10 mouse cellular contexts compared by ENCODE assay signal in genomic region chr7:98289585-98289984, GRCm38 (mm10). TPM values are rescaled to one million over a fixed set of nuclear protein-coding genes. Genes with fewer than 3 reads are reported as not detected.
DNase-seq lines count a peak whose midpoint lies in the region; ATAC-seq and TF ChIP-seq lines count a peak whose summit lies in the region.
"Had no signal": no experiment of that assay in that cellular context is flagged by ENCODE, and none has a peak within 500 bp of the region (broad histone marks: within the 10 kb centered on the region; RNA-seq: fewer than 3 reads in every experiment).

No protein-coding gene starts in this region.

- no peak overlapping the region for H3K9ac ChIP-seq in kidney, postnatal 0 days (ENCODE audit: low read depth, low read length)
- H3K9ac ChIP-seq in kidney, embryonic 15.5 days = no peak overlapping the region
- H3K9ac ChIP-seq in ES-Bruce4 (ENCODE audit: low read depth, poor library complexity, severe bottlenecking) = no peak overlapping the region
- H3K9ac ChIP-seq in midbrain, embryonic 16.5 days (ENCODE audit: low read depth, low read length) = no peak overlapping the region
- H3K9ac ChIP-seq: liver, embryonic 15.5 days; neural tube, embryonic 13.5 days had no signal

- H3K4me1 ChIP-seq in kidney, postnatal 0 days (replicated peaks; ENCODE audit: insufficient read depth, low read length) = no peaks in the 10 kb centered on the region
- H3K4me1 ChIP-seq in kidney, embryonic 15.5 days = no peaks in the 10 kb centered on the region
- no peaks in the 10 kb centered on the region for H3K4me1 ChIP-seq in ES-Bruce4 (ENCODE audit: control insufficient read depth, insufficient read depth, low read length)
- no peaks in the 10 kb centered on the region for H3K4me1 ChIP-seq in midbrain, embryonic 16.5 days (ENCODE audit: control insufficient read depth, insufficient read depth, low read length)
- H3K4me1 ChIP-seq: liver, embryonic 15.5 days; neural tube, embryonic 13.5 days had no signal

- peak; percentile 54; the same call in 1 of the 2 replicates for TF ChIP-seq CTCF in kidney, postnatal 0 days (IDR thresholded peaks at IDR 0.05; ENCODE audit: low read depth)
- peak; percentile 11 for TF ChIP-seq CTCF in ES-Bruce4 (IDR thresholded peaks at IDR 0.05; ENCODE audit: low read depth, low read length)

- TF ChIP-seq POLR2A in ES-Bruce4 (IDR thresholded peaks at IDR 0.05; ENCODE audit: insufficient read depth, low read length) = no peak

- H3K4me3 ChIP-seq in kidney, postnatal 0 days (replicated peaks; ENCODE audit: low read depth, low read length) = no peak overlapping the region
- H3K4me3 ChIP-seq in kidney, embryonic 15.5 days (replicated peaks) = no peak overlapping the region
- H3K4me3 ChIP-seq in ES-Bruce4 (ENCODE audit: low read depth, low read length) = no peak overlapping the region
- H3K4me3 ChIP-seq in midbrain, embryonic 16.5 days (ENCODE audit: low read depth, low read length) = no peak overlapping the region
- H3K4me3 ChIP-seq: liver, embryonic 15.5 days; neural tube, embryonic 13.5 days had no signal

- H3K9me3 ChIP-seq in kidney, postnatal 0 days (replicated peaks; ENCODE audit: low read length) = no peaks in the 10 kb centered on the region
- H3K9me3 ChIP-seq in kidney, embryonic 15.5 days (replicated peaks) = no peaks in the 10 kb centered on the region
- no peaks in the 10 kb centered on the region for H3K9me3 ChIP-seq in ES-Bruce4 (replicated peaks; ENCODE audit: control insufficient read depth, insufficient read depth, low read length, poor library complexity, severe bottlenecking)
- no peaks in the 10 kb centered on the region for H3K9me3 ChIP-seq in midbrain, embryonic 16.5 days (replicated peaks; ENCODE audit: control insufficient read depth, low read length, poor library complexity, severe bottlenecking)
- H3K9me3 ChIP-seq: liver, embryonic 15.5 days; neural tube, embryonic 13.5 days had no signal

- WGBS in kidney, postnatal 0 days = 47% methylated on average over 3 of the region's 3 CpGs
- WGBS in kidney, embryonic 15.5 days = 49% methylated on average over 3 of the region's 3 CpGs
- WGBS in midbrain, embryonic 16.5 days = 40% methylated on average over 3 of the region's 3 CpGs

- no peak for ATAC-seq in kidney, postnatal 0 days (replicated peaks; ENCODE audit: low FRiP score, low read depth)
- no peak for ATAC-seq in kidney, embryonic 15.5 days (replicated peaks; ENCODE audit: low FRiP score)
- 0 out of 2 replicates have a peak, but pooled peaks have one; percentile 50 for ATAC-seq in common myeloid progenitor, adult 5-6 weeks (replicated peaks; ENCODE audit: low read depth, poor library complexity, severe bottlenecking)
- 0 out of 2 replicates have a peak, but pooled peaks have one; percentile 35 for ATAC-seq in monocyte, adult 5-6 weeks (replicated peaks; ENCODE audit: insufficient number of reproducible peaks, low FRiP score, low TSS enrichment, poor library complexity, severe bottlenecking)
- ATAC-seq in midbrain, embryonic 16.5 days = no peak
- no peak for ATAC-seq in activated CD4-positive, CD25-positive, alpha-beta regulatory T cell, adult 4 months

- no peaks in the 10 kb centered on the region for H3K27me3 ChIP-seq in kidney, postnatal 0 days (ENCODE audit: insufficient read depth, low read length)
- H3K27me3 ChIP-seq in kidney, embryonic 15.5 days = no peaks in the 10 kb centered on the region
- no peaks in the 10 kb centered on the region for H3K27me3 ChIP-seq in ES-Bruce4 (ENCODE audit: control insufficient read depth, insufficient read depth, low read length, poor library complexity, severe bottlenecking)
- H3K27me3 ChIP-seq in midbrain, embryonic 16.5 days (ENCODE audit: control insufficient read depth, insufficient read depth, low read depth, low read length) = no peaks in the 10 kb centered on the region
- H3K27me3 ChIP-seq: liver, embryonic 15.5 days; neural tube, embryonic 13.5 days had no signal

- no peak for TF ChIP-seq EP300 in ES-Bruce4 (IDR thresholded peaks at IDR 0.05; ENCODE audit: insufficient read depth, low read depth, low read length)

- DNase-seq in kidney, postnatal 0 days (ENCODE audit: low spot score) = no peak
- DNase-seq in heart, adult 9 months (ENCODE audit: low spot score in 2 of 2) = no peak

- H3K27ac ChIP-seq in kidney, postnatal 0 days = no peak overlapping the region
- no peak overlapping the region for H3K27ac ChIP-seq in kidney, embryonic 15.5 days
- no peak overlapping the region for H3K27ac ChIP-seq in ES-Bruce4 (ENCODE audit: insufficient read depth, low read length)
- no peak overlapping the region for H3K27ac ChIP-seq in midbrain, embryonic 16.5 days (ENCODE audit: low read length)
- H3K27ac ChIP-seq: liver, embryonic 15.5 days; neural tube, embryonic 13.5 days had no signal

- no peak overlapping the region for H3K4me2 ChIP-seq in kidney, postnatal 0 days (ENCODE audit: low read length)
- no peak overlapping the region for H3K4me2 ChIP-seq in kidney, embryonic 15.5 days
- H3K4me2 ChIP-seq in midbrain, embryonic 16.5 days (ENCODE audit: low read length) = no peak overlapping the region
- H3K4me2 ChIP-seq: liver, embryonic 15.5 days; neural tube, embryonic 13.5 days had no signal

- H3K36me3 ChIP-seq in kidney, postnatal 0 days (ENCODE audit: insufficient read depth, low read length) = no peaks in the 10 kb centered on the region
- no peaks in the 10 kb centered on the region for H3K36me3 ChIP-seq in kidney, embryonic 15.5 days
- H3K36me3 ChIP-seq in ES-Bruce4 (ENCODE audit: control insufficient read depth, insufficient read depth, low read length, poor library complexity, severe bottlenecking) = no peaks in the 10 kb centered on the region
- no peaks in the 10 kb centered on the region for H3K36me3 ChIP-seq in midbrain, embryonic 16.5 days (ENCODE audit: control insufficient read depth, insufficient read depth, low read length)
- H3K36me3 ChIP-seq: liver, embryonic 15.5 days; neural tube, embryonic 13.5 days had no signal

RNA-seq across cellular contexts. Expression of gene Acer3, which starts 31.4 kb away (rescaled TPM):
- polyA plus RNA-seq in kidney, postnatal 0 days (2015; fragmentation: Nextera tagmentation; extraction: Ambion mirVana) = 22.1 and 25.1 TPM in 2 replicates
- polyA plus RNA-seq in kidney, embryonic 15.5 days (2015; fragmentation: Nextera tagmentation; extraction: Ambion mirVana) = 24.0 and 29.6 TPM in 2 replicates
- 18.4 and 19.2 TPM in 2 replicates for polyA plus RNA-seq in ES-Bruce4 (2011; ENCODE audit: insufficient read depth, insufficient read length, low read depth, missing spikeins)
- 24.0 and 25.4 TPM in 2 replicates for total RNA-seq in common myeloid progenitor, adult 5-6 weeks (2017)
- total RNA-seq in monocyte, adult 5-6 weeks (2017) = 111 to 164 TPM (median 121 TPM) in 3 replicates
- polyA plus RNA-seq in midbrain, embryonic 16.5 days (2015; fragmentation: Nextera tagmentation; extraction: Ambion mirVana) = 20.6 and 22.5 TPM in 2 replicates
- polyA plus RNA-seq in activated CD4-positive, CD25-positive, alpha-beta regulatory T cell, adult 4 months (2017; shearing (Covaris generic)) = 10 to 100 TPM; 12.7 to 13.0 TPM

Comparison
In these comparisons a context has a peak if more than half of its experiments do, and no peak if none do; other contexts are left out.
1. ATAC-seq: peak in common myeloid progenitor, adult 5-6 weeks (single experiment) and monocyte, adult 5-6 weeks (single experiment); none in kidney, postnatal 0 days (single experiment), kidney, embryonic 15.5 days (single experiment), midbrain, embryonic 16.5 days (single experiment) and activated CD4-positive, CD25-positive, alpha-beta regulatory T cell, adult 4 months (single experiment).